Mouse (Mus musculus) gastrocnemius, adult 18-20 months (tissue): Measurements from ENCODE around the gene Chd4. TPM values are rescaled to one million over a fixed set of nuclear protein-coding genes. Genes with fewer than 3 reads are reported as not detected.

Source experiments
- DNase-seq: peaks from one replicate; pipeline ENCODE4 v3.0.0; 2021; ENCODE audit warnings: low spot score
- total RNA-seq, 2 experiments: library from RNA; stranded (reverse); gene quantifications; 2 replicates each; pipeline ENCODE4 v1.2.3; 2021

The Chd4 gene
- total RNA-seq, 2 experiments from 2014 or later = 64.1 to 70.6 TPM

GRCm38 (mm10) chr6:125139747-125140146 lies 44.0 kb downstream of the Chd4 start:
- no peak for DNase-seq

GRCm38 (mm10) chr6:125142436-125142835 lies 46.7 kb downstream of the Chd4 start:
- no peak for DNase-seq

- DNase-seq = no peak
These were observed 47.3 kb downstream of the Chd4 start for GRCm38 (mm10) chr6:125143128-125143527.

GRCm38 (mm10) chr6:125143904-125144303 lies 48.1 kb downstream of the Chd4 start:
- no peak for DNase-seq

GRCm38 (mm10) chr6:125145001-125145400 lies 49.2 kb downstream of the Chd4 start, which contains the start of gene Iffo1:
Gene Iffo1 (plus strand): TSS chr6:125145241.
- DNase-seq = peak; percentile 95

- no peak for DNase-seq
These were observed 49.7 kb downstream of the Chd4 start for GRCm38 (mm10) chr6:125145479-125145951.

- no peak for DNase-seq
These were observed 50.4 kb downstream of the Chd4 start for GRCm38 (mm10) chr6:125146148-125146547.

- DNase-seq = no peak
These were observed 51.0 kb downstream of the Chd4 start for GRCm38 (mm10) chr6:125146797-125147196.

GRCm38 (mm10) chr6:125147329-125147728 lies 51.5 kb downstream of the Chd4 start:
- no peak for DNase-seq

GRCm38 (mm10) chr6:125148251-125148925 lies 52.6 kb downstream of the Chd4 start:
- peak; percentile 75 for DNase-seq

- peak; percentile 87 for DNase-seq
These were observed 53.3 kb downstream of the Chd4 start for GRCm38 (mm10) chr6:125148926-125149568.

GRCm38 (mm10) chr6:125149569-125149950 lies 53.8 kb downstream of the Chd4 start:
- no peak for DNase-seq

GRCm38 (mm10) chr6:125152212-125153017 lies 56.6 kb downstream of the Chd4 start:
- peak; percentile 68 for DNase-seq

- DNase-seq = no peak
These were observed 57.2 kb downstream of the Chd4 start for GRCm38 (mm10) chr6:125153018-125153389.

GRCm38 (mm10) chr6:125153682-125154081 lies 57.9 kb downstream of the Chd4 start:
- DNase-seq = no peak

- no peak for DNase-seq
These were observed 58.8 kb downstream of the Chd4 start for GRCm38 (mm10) chr6:125154550-125154949.

- no peak for DNase-seq
These were observed 59.5 kb downstream of the Chd4 start for GRCm38 (mm10) chr6:125155262-125155661.

- no peak for DNase-seq
These were observed 60.7 kb downstream of the Chd4 start for GRCm38 (mm10) chr6:125156491-125156890.

GRCm38 (mm10) chr6:125156903-125157614 lies 61.3 kb downstream of the Chd4 start:
- DNase-seq = no peak

- no peak for DNase-seq
These were observed 63.2 kb downstream of the Chd4 start for GRCm38 (mm10) chr6:125158944-125159492.
